Mouse (Mus musculus) embryonic fibroblast, embryonic 13.5 days (primary cell): ENCODE results near the gene Card9.

Experiments
- CTCF ChIP-seq: IDR thresholded peaks from 2 replicates; pipeline ENCODE4 v1.5.1; 2011; ENCODE audit warnings: mild to moderate bottlenecking, control low read depth, low read length, moderate library complexity, borderline replicate concordance; ENCODE audit not compliant: insufficient read depth
- POLR2A ChIP-seq: IDR thresholded peaks from 2 replicates; pipeline ENCODE4 v1.6.1; 2011; ENCODE audit warnings: low read depth, mild to moderate bottlenecking, control low read depth, low read length, moderate library complexity

DNA sequence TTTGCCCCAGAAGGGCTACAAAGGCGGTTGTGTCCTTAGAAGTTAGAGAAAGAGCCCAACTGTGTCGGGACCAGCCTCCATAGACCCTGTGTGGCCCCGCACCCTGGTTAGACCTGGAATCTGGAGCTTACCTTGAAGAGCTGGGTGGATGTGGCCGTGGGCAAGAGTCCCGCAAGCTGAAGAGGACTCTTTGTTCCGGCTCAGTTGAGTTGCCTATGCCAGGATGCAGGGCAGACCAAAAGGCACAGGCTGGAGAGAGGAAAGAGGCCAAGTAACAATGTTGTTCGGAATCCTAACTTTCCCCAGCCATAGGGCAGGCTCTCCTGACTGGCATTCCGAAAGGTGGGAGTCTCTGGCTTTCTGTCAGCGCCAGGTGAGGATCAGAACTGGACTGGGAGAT, 41.6 kb downstream of the Card9 start:
- TF ChIP-seq CTCF = no peak
- TF ChIP-seq POLR2A = no peak
